Mouse (Mus musculus): ENCODE measurements at regions not wholly inside any gene's neighbourhood (a gene's known extent, or its start where the extent isn't known, plus 50 kb on each side); places are given as distances from the start of the nearest gene placed in this dataset.

DNA sequence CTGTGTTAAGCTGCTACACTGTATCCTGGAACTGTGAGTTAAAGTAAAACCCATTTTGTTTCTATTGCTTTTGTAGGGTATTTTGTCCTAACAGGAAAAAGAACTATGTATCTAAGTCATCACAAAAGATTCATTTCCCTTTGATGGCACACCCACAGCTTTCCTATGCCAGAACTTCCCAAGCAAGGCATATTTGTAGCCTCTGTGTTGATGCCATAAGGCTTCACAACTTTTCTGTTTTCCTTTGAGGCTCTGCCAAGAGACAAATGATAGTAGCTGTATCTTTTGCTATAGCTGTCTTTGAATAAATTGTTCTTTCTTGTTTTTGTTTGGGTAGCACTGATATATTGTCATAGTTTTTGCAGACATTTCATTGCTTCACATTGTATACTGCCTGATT, 790.2 kb downstream of the Slitrk5 start:
- DNase-seq (ENCODE audit: low read depth, low spot score), result no peak

DNA sequence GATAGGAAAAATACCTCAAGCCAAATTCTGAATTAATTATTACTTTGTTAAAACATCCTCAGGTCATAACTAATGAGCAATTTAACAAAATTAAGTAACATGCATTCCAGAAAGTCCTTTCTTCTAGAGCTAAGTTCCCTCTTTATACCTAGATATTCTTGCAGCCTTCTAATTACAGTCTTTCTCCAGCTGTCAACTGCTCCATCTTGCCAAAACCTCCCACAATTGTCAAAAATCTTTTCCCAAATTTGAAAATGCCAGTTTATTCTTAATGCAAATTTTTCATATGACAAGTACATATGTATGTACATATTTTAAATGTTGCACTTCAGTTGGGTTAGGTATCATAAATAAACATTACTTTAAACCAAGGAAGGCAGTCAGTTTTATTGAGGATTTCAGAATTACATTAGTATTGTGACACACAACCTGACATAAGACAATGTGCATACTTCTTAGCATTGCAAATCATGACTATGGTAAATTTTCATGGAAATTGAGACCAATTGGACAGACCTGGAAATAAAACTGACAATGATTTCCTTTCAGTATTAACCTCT, 791.5 kb downstream of the Slitrk5 start:
- no peak for DNase-seq (ENCODE audit: low read depth, low spot score)

DNA sequence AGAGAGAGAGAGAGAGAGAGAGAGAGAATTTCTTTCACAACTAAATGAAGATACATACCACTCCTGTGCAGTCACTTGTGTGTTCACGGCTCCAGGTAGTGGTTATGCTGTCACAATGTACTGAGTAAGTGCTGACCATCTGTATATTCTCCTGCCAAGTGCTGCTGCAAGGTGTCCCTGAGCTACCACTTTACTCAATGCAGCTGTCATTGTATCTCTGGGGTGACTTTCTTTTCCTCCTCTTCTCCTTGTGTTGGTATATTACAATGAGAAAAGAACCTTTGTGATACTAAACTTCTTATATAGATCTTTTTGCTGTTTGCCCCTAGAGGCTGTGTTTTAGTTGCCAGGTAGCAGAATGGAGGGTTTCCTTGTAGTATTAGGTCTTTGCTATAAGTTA, 800.6 kb downstream of the Slitrk5 start:
- DNase-seq (ENCODE audit: low read depth, low spot score), result peak; percentile 62

Data from ES-CJ7 (cell line).